Mouse (Mus musculus) limb, embryonic 14.5 days (tissue): Measurements from ENCODE around the gene Papolb. TPM values are rescaled to one million over a fixed set of nuclear protein-coding genes. Genes with fewer than 3 reads are reported as not detected.

Experiments
- ATAC-seq: fragments of 200-750 bp; cut with Nextera tagmentation; 2 replicates; pipeline ENCODE4 v1.8.0; 2017; ENCODE audit warnings: low read depth, moderate number of reproducible peaks, moderate TSS enrichment; ENCODE audit not compliant: low FRiP score
- DNase-seq: peaks from one replicate; pipeline ENCODE4 v3.0.0-alpha.2; 2015; ENCODE audit warnings: low spot score
- H3K27ac ChIP-seq: fragments of 300-500 bp; sonication (generic); replicated peaks from 2 replicates; pipeline ENCODE4 v1.5.1; 2014; ENCODE audit warnings: low read depth, mild to moderate bottlenecking, low read length, moderate library complexity, mixed read lengths
- H3K27me3 ChIP-seq: fragments of 300-500 bp; sonication (generic); 2 replicates; pipeline ENCODE4 v1.6.1; 2014; ENCODE audit warnings: low read length, mixed read lengths; ENCODE audit not compliant: control insufficient read depth, insufficient read depth
- H3K36me3 ChIP-seq: fragments of 300-500 bp; sonication (generic); 2 replicates; pipeline ENCODE4 v1.6.1; 2014; ENCODE audit warnings: mild to moderate bottlenecking, low read length, moderate library complexity, mixed read lengths; ENCODE audit not compliant: control insufficient read depth, insufficient read depth
- H3K4me1 ChIP-seq: fragments of 300-500 bp; sonication (generic); 2 replicates; pipeline ENCODE4 v1.6.1; 2014; ENCODE audit warnings: antibody characterized with exemption, low read length, mixed read lengths; ENCODE audit not compliant: control insufficient read depth, insufficient read depth
- H3K4me2 ChIP-seq: fragments of 300-500 bp; sonication (generic); replicated peaks from 2 replicates; pipeline ENCODE4 v1.6.1; 2014; ENCODE audit warnings: low read depth, mild to moderate bottlenecking, low read length, moderate library complexity; ENCODE audit not compliant: severe bottlenecking
- H3K4me3 ChIP-seq: fragments of 300-500 bp; sonication (generic); replicated peaks from 2 replicates; pipeline ENCODE4 v1.5.1; 2014; ENCODE audit warnings: low read length
- H3K9ac ChIP-seq: fragments of 300-500 bp; sonication (generic); 2 replicates; pipeline ENCODE4 v1.6.1; 2014; ENCODE audit warnings: mild to moderate bottlenecking, low read depth, low read length, moderate library complexity; ENCODE audit not compliant: severe bottlenecking
- H3K9me3 ChIP-seq: fragments of 300-500 bp; sonication (generic); 2 replicates; pipeline ENCODE4 v1.6.1; 2016; ENCODE audit warnings: low read length; ENCODE audit not compliant: control insufficient read depth
- POLR2A ChIP-seq: fragments of 200-500 bp; IDR thresholded peaks from 2 replicates; pipeline ENCODE4 v1.8.0; 2012; ENCODE audit warnings: inconsistent platforms, mild to moderate bottlenecking, moderate library complexity, borderline replicate concordance; ENCODE audit not compliant: insufficient read depth, insufficient read length; ENCODE audit errors: extremely low read depth
- WGBS: fragments of 180-500 bp; shearing (Covaris S2); extraction: QIAGEN DNeasy Blood & Tissue Kit; methylation state at CpG from one replicate; pipeline ENCODE4 v1.1.7; 2014; 5-methylcytosine and 5-hydroxymethylcytosine counted together
- polyA plus RNA-seq, 2 experiments: library from polyadenylated mRNA; depleted of rRNA in 1 of 2; stranded (reverse) in 1 of 2; unstranded in 1 of 2; fragments of >200 nt; fragmentation: Nextera tagmentation in 1 of 2; extraction: Ambion mirVana in 1 of 2; gene quantifications; 2 replicates each; pipeline versions ENCODE4 v1.2.1 to v1.2.3; 2012 to 2014

The Papolb gene
- polyA plus RNA-seq, 2 experiments = 0.18 TPM

DNA sequence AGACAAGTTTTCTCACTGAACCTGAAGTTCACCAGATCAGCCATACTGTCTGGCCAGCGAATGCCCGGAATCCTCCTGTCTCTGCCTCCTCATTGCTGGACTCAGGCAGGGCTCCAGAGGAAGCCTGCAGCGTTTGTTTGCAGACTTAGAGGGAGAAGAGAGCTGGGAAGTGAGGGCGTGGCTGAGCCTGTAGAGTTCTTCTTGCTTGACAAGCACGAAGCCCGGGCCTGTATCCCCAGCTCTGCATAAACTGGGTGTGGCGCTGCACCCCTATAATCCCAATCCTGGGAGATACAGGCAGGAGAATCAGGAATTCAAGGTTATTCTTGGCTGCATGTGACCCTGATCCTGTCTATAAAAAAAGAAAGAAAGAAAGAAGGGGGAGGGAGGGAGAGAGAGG is 30.4 kb upstream of the Papolb start:
- Histone ChIP-seq H3K36me3 (no peaks in the 10 kb centered on the region), H3K27ac (no peak overlapping the region), H3K9ac (no peak overlapping the region), H3K4me2 (no peak overlapping the region), H3K4me1 (no peaks in the 10 kb centered on the region), H3K27me3 (no peaks in the 10 kb centered on the region), H3K9me3 (no peaks in the 10 kb centered on the region), H3K4me3 (no peak overlapping the region)
- WGBS = 50% methylated on average over 7 of the region's 7 CpGs
- no peak for ATAC-seq
- no peak for TF ChIP-seq POLR2A
- no peak for DNase-seq

DNA sequence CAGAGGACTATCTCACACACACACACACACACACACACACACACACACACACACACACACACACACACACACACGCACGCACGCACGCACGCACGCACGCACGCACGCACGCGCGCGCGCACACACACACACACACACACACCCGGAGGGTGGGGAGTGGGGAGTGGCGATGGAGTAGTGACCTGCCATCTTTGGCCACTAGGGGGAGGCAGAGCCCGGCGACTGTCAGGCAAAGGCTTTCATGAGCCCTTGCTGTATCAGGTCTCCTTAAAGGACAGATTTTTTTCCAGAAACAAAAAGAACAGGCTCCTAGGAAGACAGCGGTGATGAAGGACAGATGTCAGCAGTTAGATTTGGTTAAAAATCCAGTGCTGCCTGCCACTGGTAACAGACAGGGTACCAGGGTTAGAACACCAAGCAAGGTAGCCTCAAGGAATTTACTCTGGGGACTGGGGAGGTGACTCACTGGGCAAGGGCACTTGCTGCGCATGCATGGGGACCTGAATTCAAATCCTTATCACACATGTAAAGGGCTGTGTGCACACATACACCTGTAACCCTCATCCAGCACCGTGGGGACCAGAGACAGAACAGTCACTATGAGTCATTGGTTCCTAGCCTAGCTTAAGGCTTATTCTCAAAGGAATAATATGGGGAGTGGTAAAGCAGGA is 27.7 kb upstream of the Papolb start:
- DNase-seq = peak; percentile 66
- no peaks in the 10 kb centered on the region for H3K27me3 ChIP-seq
- H3K4me1 ChIP-seq = no peaks in the 10 kb centered on the region
- peak; percentile 83; the same call in 1 of the 2 replicates for ATAC-seq
- no peak overlapping the region for H3K27ac ChIP-seq
- no peak overlapping the region for H3K4me3 ChIP-seq
- WGBS = 34% methylated on average over 12 of the region's 21 CpGs
- H3K9me3 ChIP-seq = no peaks in the 10 kb centered on the region
- TF ChIP-seq POLR2A = no peak
- no peaks in the 10 kb centered on the region for H3K36me3 ChIP-seq
- no peak overlapping the region for H3K4me2 ChIP-seq
- H3K9ac ChIP-seq = no peak overlapping the region

DNA sequence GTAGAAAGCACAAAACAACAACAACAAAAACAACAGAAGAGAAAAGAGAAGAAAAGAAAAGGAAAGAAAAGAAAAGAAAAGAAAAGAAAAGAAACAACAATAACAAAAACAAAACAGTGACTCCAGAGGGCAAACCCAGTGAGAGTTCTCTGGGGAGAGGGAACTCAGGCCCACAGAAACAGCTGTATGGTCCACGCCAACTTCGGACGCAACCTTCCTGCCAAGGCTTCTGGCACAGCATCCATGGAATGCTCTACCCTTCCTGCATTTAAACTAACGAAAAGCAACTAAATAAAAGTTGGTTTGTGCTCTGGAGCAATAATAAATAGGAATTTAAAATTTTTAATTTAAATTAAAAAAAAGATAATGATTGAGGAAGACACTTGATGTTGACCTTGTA is 26.8 kb upstream of the Papolb start:
- DNase-seq (no peak), ATAC-seq (no peak)
- 93% methylated on average over 4 of the region's 4 CpGs for WGBS
- Histone ChIP-seq H3K4me1 (no peaks in the 10 kb centered on the region), H3K4me3 (no peak overlapping the region), H3K36me3 (no peaks in the 10 kb centered on the region), H3K27ac (no peak overlapping the region), H3K27me3 (no peaks in the 10 kb centered on the region), H3K4me2 (no peak overlapping the region), H3K9ac (no peak overlapping the region), H3K9me3 (no peaks in the 10 kb centered on the region)
- no peak for TF ChIP-seq POLR2A

DNA sequence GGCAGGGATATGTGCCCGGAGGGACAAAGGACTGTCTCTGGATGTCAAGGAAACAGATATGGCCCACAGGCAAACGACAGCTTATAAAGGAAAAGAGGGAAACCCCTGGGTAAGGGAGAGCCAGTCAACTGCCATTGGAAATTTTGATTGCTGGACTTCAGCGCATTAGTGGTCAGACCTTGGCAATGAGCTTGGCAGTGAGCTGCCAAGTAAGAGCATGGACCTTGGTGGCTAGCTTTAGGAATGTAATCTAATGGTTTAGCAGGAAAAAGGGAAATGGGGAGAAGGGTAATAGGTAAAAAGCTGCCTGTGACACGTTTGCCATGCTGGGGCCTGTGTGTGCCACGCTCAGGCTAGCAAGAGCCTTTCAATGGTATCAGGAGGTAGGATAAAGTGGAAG is 26.0 kb upstream of the Papolb start:
- no peak overlapping the region for H3K27ac ChIP-seq
- H3K27me3 ChIP-seq = no peaks in the 10 kb centered on the region
- no peak overlapping the region for H3K9ac ChIP-seq
- no peak for DNase-seq
- no peak overlapping the region for H3K4me3 ChIP-seq
- TF ChIP-seq POLR2A = no peak
- no peaks in the 10 kb centered on the region for H3K36me3 ChIP-seq
- WGBS = 79% methylated on average over 5 of the region's 5 CpGs
- H3K4me1 ChIP-seq = no peaks in the 10 kb centered on the region
- H3K9me3 ChIP-seq = no peaks in the 10 kb centered on the region
- ATAC-seq = no peak
- H3K4me2 ChIP-seq = no peak overlapping the region

DNA sequence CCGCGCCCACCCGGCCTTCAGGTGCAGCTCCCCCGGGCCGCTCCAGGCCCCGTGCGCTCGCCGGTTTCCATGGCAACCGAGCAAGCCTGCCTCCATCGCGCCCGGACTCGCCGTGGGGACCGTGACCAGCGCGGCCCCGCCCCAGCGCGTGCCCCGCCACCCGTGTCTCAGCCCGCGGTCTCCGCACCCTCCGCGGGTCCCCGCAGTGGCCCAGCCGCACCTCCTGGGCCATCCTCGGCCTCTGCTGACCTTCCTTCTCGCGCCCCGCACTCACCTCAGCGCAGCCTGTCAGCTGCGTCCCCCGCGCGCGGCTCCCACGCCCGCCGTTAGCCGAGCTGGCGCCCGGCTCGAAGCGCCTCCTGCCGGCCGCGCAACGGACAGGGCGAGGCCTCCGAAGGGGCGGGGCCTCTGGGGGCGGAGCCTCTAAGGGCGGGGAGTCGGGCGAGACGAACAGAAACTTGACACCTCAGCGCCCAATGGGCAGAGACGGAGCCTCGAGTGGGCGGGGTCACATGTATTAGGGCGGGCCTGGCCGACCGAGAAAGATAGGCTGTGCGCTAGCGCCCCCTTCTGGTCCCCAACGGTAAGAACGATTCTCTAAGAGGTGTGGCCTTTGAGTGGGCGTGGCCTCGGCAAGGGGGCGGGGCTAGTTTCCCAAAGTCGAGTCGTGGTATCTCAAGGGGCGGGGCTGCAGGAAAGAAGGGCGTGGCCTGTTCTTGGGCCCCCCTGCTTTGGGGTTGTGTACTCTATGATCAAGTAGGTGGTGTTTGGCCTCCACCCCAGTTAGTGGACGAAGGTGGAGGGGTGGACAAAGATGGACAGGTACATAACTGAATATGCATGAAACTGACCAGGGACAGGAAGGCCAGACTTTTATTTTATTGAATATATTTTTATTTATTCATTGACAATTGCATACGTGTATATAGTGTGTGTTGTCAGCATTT is 21.1 kb upstream of the Papolb start, which contains the start of gene Radil:
Radil (minus strand) TSS at position 393 of the 947 bp plus-strand sequence.
- H3K27me3 ChIP-seq = no peaks in the 10 kb centered on the region
- peak; percentile 95 for DNase-seq
- H3K4me3 ChIP-seq = peak within 1 kb of the TSS; percentile 65
- ATAC-seq = peak; percentile 92
- peak within 1 kb of the TSS; percentile 34 for H3K9ac ChIP-seq
- TF ChIP-seq POLR2A = no peak
- no peaks in the 10 kb centered on the region for H3K36me3 ChIP-seq
- no peaks in the 10 kb centered on the region for H3K9me3 ChIP-seq
- peak within 1 kb of the TSS; percentile 14; the same call in 1 of the 2 replicates for H3K27ac ChIP-seq
- WGBS = 3% methylated on average over 60 of the region's 80 CpGs
- peak within 1 kb of the TSS; percentile 99 for H3K4me2 ChIP-seq
- H3K4me1 ChIP-seq = peaks cover 4% of the 10 kb centered on the region; the same call in 1 of the 2 replicates
